ENCODE assay signal across 22 mouse cellular contexts in genomic region chr9:52234775-52235174, GRCm38 (mm10).
DNase-seq lines count a peak whose midpoint lies in the region; ATAC-seq and TF ChIP-seq lines count a peak whose summit lies in the region.
"Had no signal": no experiment of that assay in that cellular context is flagged by ENCODE, and none has a peak within 500 bp of the region (broad histone marks: within the 10 kb centered on the region; RNA-seq: fewer than 3 reads in every experiment).

No protein-coding gene starts in this region.

- TF ChIP-seq POLR2A in spleen, adult 2 months (IDR thresholded peaks at IDR 0.05; ENCODE audit: low read depth, low read length): no peak
- TF ChIP-seq POLR2A in MEL (IDR thresholded peaks at IDR 0.05; ENCODE audit: control insufficient read depth in 1 of 2, insufficient read depth in 1 of 2, low read depth in 1 of 2, low read length in 2 of 2, poor library complexity in 1 of 2): no peak

- peak; percentile 79 for ATAC-seq in megakaryocyte, adult 5-6 weeks (ENCODE audit: poor library complexity, severe bottlenecking)
- ATAC-seq in forebrain, postnatal 0 days: no peak
- ATAC-seq in forebrain, embryonic 14.5 days: no peak
- ATAC-seq: forebrain, embryonic 16.5 days; hindbrain, embryonic 16.5 days; inflammation-experienced regulatory T-cells, adult 6 months had no signal

- no peaks in the 10 kb centered on the region for H3K9me3 ChIP-seq in MEL (replicated peaks; ENCODE audit: insufficient read depth, low read length)
- H3K9me3 ChIP-seq in forebrain, postnatal 0 days (ENCODE audit: low read length): no peaks in the 10 kb centered on the region
- no peaks in the 10 kb centered on the region for H3K9me3 ChIP-seq in forebrain, embryonic 14.5 days (replicated peaks; ENCODE audit: control insufficient read depth, low read length)
- H3K9me3 ChIP-seq: embryonic facial prominence, embryonic 15.5 days; forebrain, embryonic 10.5 days; G1E; heart, embryonic 13.5 days; hindbrain, embryonic 12.5 days had no signal

- WGBS in spleen, adult 2 months: 36% methylated on average over 9 of the region's 9 CpGs
- 75% methylated on average over 9 of the region's 9 CpGs for WGBS in forebrain, postnatal 0 days
- 84% methylated on average over 9 of the region's 9 CpGs for WGBS in forebrain, embryonic 14.5 days

- no peak overlapping the region for H3K9ac ChIP-seq in MEL (ENCODE audit: control insufficient read depth, low read depth, low read length, poor library complexity, severe bottlenecking)
- H3K9ac ChIP-seq in forebrain, postnatal 0 days: no peak overlapping the region
- no peak overlapping the region for H3K9ac ChIP-seq in forebrain, embryonic 14.5 days (ENCODE audit: low read length)
- H3K9ac ChIP-seq: embryonic facial prominence, embryonic 15.5 days; heart, embryonic 13.5 days; hindbrain, embryonic 12.5 days had no signal

- H3K4me2 ChIP-seq in forebrain, postnatal 0 days (ENCODE audit: low read depth): no peak overlapping the region
- H3K4me2 ChIP-seq in forebrain, embryonic 14.5 days (ENCODE audit: low read length): no peak overlapping the region
- H3K4me2 ChIP-seq: embryonic facial prominence, embryonic 15.5 days; heart, embryonic 13.5 days; hindbrain, embryonic 12.5 days had no signal

- H3K27ac ChIP-seq in spleen, adult 2 months (ENCODE audit: insufficient read depth, low read length): 0 out of 2 replicates have a peak overlapping the region, but pooled peaks have one; percentile 10
- H3K27ac ChIP-seq in MEL (ENCODE audit: control insufficient read depth, low read depth, low read length): no peak overlapping the region
- no peak overlapping the region for H3K27ac ChIP-seq in forebrain, postnatal 0 days (ENCODE audit: low read depth, low read length)
- H3K27ac ChIP-seq in forebrain, embryonic 14.5 days (ENCODE audit: low read depth, low read length): no peak overlapping the region
- H3K27ac ChIP-seq: embryonic facial prominence, embryonic 15.5 days; forebrain, embryonic 10.5 days; heart, embryonic 13.5 days; hindbrain, embryonic 12.5 days had no signal

- H3K79me2 ChIP-seq in MEL (ENCODE audit: control insufficient read depth, insufficient read depth, low read length, poor library complexity): no peaks in the 10 kb centered on the region

- H3K4me1 ChIP-seq in spleen, adult 2 months (ENCODE audit: control insufficient read depth, insufficient read depth, insufficient read length): peaks cover 19% of the 10 kb centered on the region; the same call in 1 of the 2 replicates
- peaks cover 0 to 3% of the 10 kb centered on the region in 2 experiments; a peak in 1 of 4 replicates for H3K4me1 ChIP-seq in MEL (ENCODE audit: control insufficient read depth in 1 of 2, insufficient read depth in 2 of 2, low read length in 2 of 2)
- H3K4me1 ChIP-seq in forebrain, postnatal 0 days (ENCODE audit: insufficient read depth): no peaks in the 10 kb centered on the region; the same call in 1 of the 2 replicates
- no peaks in the 10 kb centered on the region for H3K4me1 ChIP-seq in forebrain, embryonic 14.5 days (ENCODE audit: control insufficient read depth, insufficient read depth, low read length)
- H3K4me1 ChIP-seq: embryonic facial prominence, embryonic 15.5 days; hindbrain, embryonic 12.5 days had no signal

- peak; percentile 9 to 38 for DNase-seq in spleen, adult 2 months (ENCODE audit: low read depth in 1 of 2, low spot score in 2 of 2)
- DNase-seq in spleen, postnatal 4 days (ENCODE audit: low spot score in 2 of 2): no peak
- DNase-seq in MEL (ENCODE audit: low read depth, low spot score): peak; percentile 42
- DNase-seq in kidney, postnatal 10 days: no peak
- no peak for DNase-seq in forebrain, postnatal 0 days
- no peak for DNase-seq in forebrain, embryonic 14.5 days (ENCODE audit: low spot score)
- DNase-seq: adrenal gland, postnatal 10 days; cerebellum, adult 11-12 months; cerebellum, adult 9-11 months; cerebellum, postnatal 36 days; gastrocnemius, postnatal 14 days; heart, postnatal 4 days had no signal

- no peaks in the 10 kb centered on the region for H3K36me3 ChIP-seq in spleen, adult 2 months (ENCODE audit: control insufficient read depth, insufficient read depth, low read length)
- H3K36me3 ChIP-seq in MEL (ENCODE audit: control insufficient read depth in 1 of 2, insufficient read depth in 2 of 2, low read length in 2 of 2): peaks cover 0 to 3% of the 10 kb centered on the region in 2 experiments; a peak in 2 of 4 replicates
- no peaks in the 10 kb centered on the region for H3K36me3 ChIP-seq in forebrain, postnatal 0 days (ENCODE audit: insufficient read depth)
- no peaks in the 10 kb centered on the region for H3K36me3 ChIP-seq in forebrain, embryonic 14.5 days (ENCODE audit: control insufficient read depth, insufficient read depth, low read length)
- H3K36me3 ChIP-seq: embryonic facial prominence, embryonic 15.5 days; forebrain, embryonic 10.5 days; G1E; heart, embryonic 13.5 days; hindbrain, embryonic 12.5 days had no signal

- TF ChIP-seq RAD21 in MEL (IDR thresholded peaks at IDR 0.05; ENCODE audit: low read depth, low read length): no peak

- no peak for TF ChIP-seq CTCF in spleen, adult 2 months (IDR thresholded peaks at IDR 0.05; ENCODE audit: extremely low read depth, insufficient read depth, insufficient read length, insufficient replicate concordance)
- TF ChIP-seq CTCF in MEL (IDR thresholded peaks at IDR 0.05 in 2 of 3, conservative IDR thresholded peaks at IDR 0.05 in 1 of 3; ENCODE audit: control insufficient read depth in 1 of 3, insufficient read depth in 1 of 3, low read depth in 2 of 3, low read length in 3 of 3, poor library complexity in 1 of 3, severe bottlenecking in 1 of 3): no peak
- TF ChIP-seq CTCF in forebrain, postnatal 0 days (IDR thresholded peaks at IDR 0.05; ENCODE audit: low read depth): no peak

- TF ChIP-seq EP300 in MEL (IDR thresholded peaks at IDR 0.05; ENCODE audit: low read depth in 1 of 2, low read length in 2 of 2): no peak

- H3K4me3 ChIP-seq in spleen, adult 2 months (ENCODE audit: extremely low read depth, insufficient read depth, insufficient read length): no peak overlapping the region
- no peak overlapping the region for H3K4me3 ChIP-seq in MEL (ENCODE audit: control insufficient read depth in 1 of 2, insufficient read depth in 1 of 2, low read depth in 2 of 2, low read length in 2 of 2)
- H3K4me3 ChIP-seq in forebrain, postnatal 0 days (ENCODE audit: low read depth, low read length): no peak overlapping the region
- H3K4me3 ChIP-seq in forebrain, embryonic 14.5 days (ENCODE audit: low read depth, low read length): no peak overlapping the region
- H3K4me3 ChIP-seq: embryonic facial prominence, embryonic 15.5 days; erythroblast, embryonic 14.5 days; forebrain, embryonic 10.5 days; heart, embryonic 13.5 days; hindbrain, embryonic 12.5 days had no signal

- no peaks in the 10 kb centered on the region for H3K27me3 ChIP-seq in spleen, adult 2 months (ENCODE audit: control insufficient read depth, insufficient read depth, low read length)
- no peaks in the 10 kb centered on the region; a peak in 1 of 4 replicates for H3K27me3 ChIP-seq in MEL (ENCODE audit: control insufficient read depth in 1 of 2, insufficient read depth in 2 of 2, low read length in 2 of 2)
- no peaks in the 10 kb centered on the region for H3K27me3 ChIP-seq in forebrain, postnatal 0 days (ENCODE audit: insufficient read depth, low read length)
- no peaks in the 10 kb centered on the region for H3K27me3 ChIP-seq in forebrain, embryonic 14.5 days (replicated peaks; ENCODE audit: control insufficient read depth, insufficient read depth, low read length)
- H3K27me3 ChIP-seq: embryonic facial prominence, embryonic 15.5 days; heart, embryonic 13.5 days; hindbrain, embryonic 12.5 days had no signal

TF ChIP-seq in MEL, 35 proteins besides CTCF, POLR2A, EP300 and RAD21:
- TF ChIP-seq CHD1 (IDR thresholded peaks at IDR 0.05; ENCODE audit: low read depth, low read length) (no peak), RCOR1 (IDR thresholded peaks at IDR 0.05; ENCODE audit: low read depth, low read length) (no peak), CHD2 (IDR thresholded peaks at IDR 0.05; ENCODE audit: low read length) (no peak), KAT2A (conservative IDR thresholded peaks at IDR 0.05; ENCODE audit: low read depth, low read length) (no peak), MEF2A (IDR thresholded peaks at IDR 0.05; ENCODE audit: extremely low read depth, insufficient replicate concordance, low read depth, low read length, poor library complexity, severe bottlenecking) (no peak), ZKSCAN1 (IDR thresholded peaks at IDR 0.05; ENCODE audit: low read depth, low read length) (no peak), GABPA (IDR thresholded peaks at IDR 0.05; ENCODE audit: low read depth, low read length) (no peak), ZMIZ1 (IDR thresholded peaks at IDR 0.05; ENCODE audit: low read depth, low read length) (no peak), TCF12 (IDR thresholded peaks at IDR 0.05; ENCODE audit: low read depth, low read length) (no peak), SMC3 (IDR thresholded peaks at IDR 0.05; ENCODE audit: low read depth, low read length) (no peak), POLR2AphosphoS5 (IDR thresholded peaks at IDR 0.05; ENCODE audit: borderline replicate concordance, low read depth, low read length) (no peak), ZNF384 (IDR thresholded peaks at IDR 0.05; ENCODE audit: low read depth, low read length) (peak; percentile 87), USF1 (IDR thresholded peaks at IDR 0.05; ENCODE audit: low read depth, low read length) (no peak), MAX (IDR thresholded peaks at IDR 0.05; ENCODE audit: low read length) (peak; percentile 61), ETS1 (IDR thresholded peaks at IDR 0.05; ENCODE audit: low read depth, low read length) (no peak), MYC (IDR thresholded peaks at IDR 0.05; ENCODE audit: low read depth, low read length) (peak; percentile 83; the same call in 1 of the 2 replicates), UBTF (IDR thresholded peaks at IDR 0.05; ENCODE audit: borderline replicate concordance, insufficient read depth, low read depth, low read length) (no peak), E2F4 (IDR thresholded peaks at IDR 0.05; ENCODE audit: borderline replicate concordance, low read depth, low read length) (no peak), MXI1 (IDR thresholded peaks at IDR 0.05; ENCODE audit: low read depth, low read length) (no peak), HCFC1 (IDR thresholded peaks at IDR 0.05; ENCODE audit: low read depth, low read length) (no peak), MAZ (IDR thresholded peaks at IDR 0.05; ENCODE audit: low read depth, low read length) (no peak), NRF1 (IDR thresholded peaks at IDR 0.05; ENCODE audit: insufficient read depth, low read depth, low read length, poor library complexity, severe bottlenecking) (no peak), POLR2AphosphoS2 (IDR thresholded peaks at IDR 0.05; ENCODE audit: low read length) (no peak), MYB (IDR thresholded peaks at IDR 0.05; ENCODE audit: low read depth, low read length) (no peak), ELF1 (IDR thresholded peaks at IDR 0.05; ENCODE audit: low read depth, low read length) (no peak)

Comparison
In these comparisons a context has a peak if more than half of its experiments do, and no peak if none do; other contexts are left out.
1. DNase-seq: peak in spleen, adult 2 months (2 of 2) and MEL (single experiment); none in spleen, postnatal 4 days (0 of 2), kidney, postnatal 10 days (single experiment), forebrain, postnatal 0 days (single experiment) and forebrain, embryonic 14.5 days (single experiment).